Mouse (Mus musculus): ENCODE results near the gene Mmrn2. TPM values are rescaled to one million over a fixed set of nuclear protein-coding genes. Genes with fewer than 3 reads are reported as not detected.

The Mmrn2 gene
- polyA plus RNA-seq, 1 experiment from 2014 or later: 29.2 TPM

GRCm38 (mm10) chr14:34445348-34445747 is 70.1 kb downstream of the Mmrn2 start:
- Histone ChIP-seq H3K27ac (replicated peaks) (no peak overlapping the region), H3K4me1 (peaks cover 51% of the 10 kb centered on the region), H3K4me3 (no peak overlapping the region), H3K9ac (no peak overlapping the region), H3K36me3 (peaks cover 61% of the 10 kb centered on the region), H3K27me3 (replicated peaks) (no peaks in the 10 kb centered on the region), H3K9me3 (no peaks in the 10 kb centered on the region), H3K4me2 (no peak overlapping the region)
- 87% methylated on average over 3 of the region's 3 CpGs for whole genome bisulfite sequencing
- no peak for ATAC-seq (ENCODE audit: extremely low read depth, insufficient number of reproducible peaks, low FRiP score, low TSS enrichment)

GRCm38 (mm10) chr14:34446624-34447023 is 71.4 kb downstream of the Mmrn2 start:
- H3K27ac ChIP-seq (replicated peaks): no peak overlapping the region
- no peaks in the 10 kb centered on the region for H3K9me3 ChIP-seq
- no peak overlapping the region for H3K4me2 ChIP-seq
- peaks cover 44% of the 10 kb centered on the region for H3K4me1 ChIP-seq
- no peak overlapping the region for H3K9ac ChIP-seq
- ATAC-seq (ENCODE audit: extremely low read depth, insufficient number of reproducible peaks, low FRiP score, low TSS enrichment): no peak
- no peaks in the 10 kb centered on the region for H3K27me3 ChIP-seq (replicated peaks)
- H3K36me3 ChIP-seq: peaks cover 52% of the 10 kb centered on the region
- no peak overlapping the region for H3K4me3 ChIP-seq
- 92% methylated on average over 6 of the region's 6 CpGs for WGBS

- no peak overlapping the region for H3K27ac ChIP-seq (replicated peaks)
Measured at GRCm38 (mm10) chr14:34447659-34448058, 72.4 kb downstream of the Mmrn2 start.

GRCm38 (mm10) chr14:34448398-34448797 is 73.1 kb downstream of the Mmrn2 start:
- no peak overlapping the region for H3K4me2 ChIP-seq
- H3K4me1 ChIP-seq: peaks cover 43% of the 10 kb centered on the region
- no peak overlapping the region for H3K9ac ChIP-seq
- no peak overlapping the region for H3K27ac ChIP-seq (replicated peaks)
- H3K36me3 ChIP-seq: peaks cover 37% of the 10 kb centered on the region
- no peak overlapping the region for H3K4me3 ChIP-seq
- H3K27me3 ChIP-seq (replicated peaks): no peaks in the 10 kb centered on the region
- no peak for ATAC-seq (ENCODE audit: extremely low read depth, insufficient number of reproducible peaks, low FRiP score, low TSS enrichment)
- no peaks in the 10 kb centered on the region for H3K9me3 ChIP-seq

More at GRCm38 (mm10) chr14:34447659-34448058, 72.4 kb downstream of the Mmrn2 start:
- Histone ChIP-seq H3K36me3 (peaks cover 44% of the 10 kb centered on the region), H3K4me1 (peaks cover 41% of the 10 kb centered on the region), H3K4me3 (no peak overlapping the region), H3K9ac (no peak overlapping the region), H3K9me3 (no peaks in the 10 kb centered on the region), H3K27me3 (replicated peaks) (no peaks in the 10 kb centered on the region), H3K4me2 (no peak overlapping the region)
- WGBS: 75% methylated on average over 4 of the region's 4 CpGs
- ATAC-seq (ENCODE audit: extremely low read depth, insufficient number of reproducible peaks, low FRiP score, low TSS enrichment): no peak

- Histone ChIP-seq H3K9me3 (no peaks in the 10 kb centered on the region), H3K36me3 (peaks cover 33% of the 10 kb centered on the region), H3K4me3 (no peak overlapping the region), H3K9ac (no peak overlapping the region), H3K4me2 (no peak overlapping the region), H3K27ac (replicated peaks) (no peak overlapping the region), H3K4me1 (peaks cover 49% of the 10 kb centered on the region), H3K27me3 (replicated peaks) (no peaks in the 10 kb centered on the region)
- ATAC-seq (ENCODE audit: extremely low read depth, insufficient number of reproducible peaks, low FRiP score, low TSS enrichment): no peak
- 55% methylated on average over 9 of the region's 9 CpGs for WGBS
Measured at GRCm38 (mm10) chr14:34449807-34450206, 74.5 kb downstream of the Mmrn2 start.

- peaks cover 47% of the 10 kb centered on the region for H3K4me1 ChIP-seq
- no peak overlapping the region for H3K4me3 ChIP-seq
- no peak overlapping the region for H3K4me2 ChIP-seq
- no peaks in the 10 kb centered on the region for H3K27me3 ChIP-seq (replicated peaks)
- ATAC-seq (ENCODE audit: extremely low read depth, insufficient number of reproducible peaks, low FRiP score, low TSS enrichment): no peak
- H3K36me3 ChIP-seq: peaks cover 30% of the 10 kb centered on the region
- 71% methylated on average over 5 of the region's 5 CpGs for WGBS
- H3K9ac ChIP-seq: no peak overlapping the region
- H3K27ac ChIP-seq (replicated peaks): no peak overlapping the region
- H3K9me3 ChIP-seq: no peaks in the 10 kb centered on the region
Measured at GRCm38 (mm10) chr14:34450451-34450850, 75.2 kb downstream of the Mmrn2 start.

DNA sequence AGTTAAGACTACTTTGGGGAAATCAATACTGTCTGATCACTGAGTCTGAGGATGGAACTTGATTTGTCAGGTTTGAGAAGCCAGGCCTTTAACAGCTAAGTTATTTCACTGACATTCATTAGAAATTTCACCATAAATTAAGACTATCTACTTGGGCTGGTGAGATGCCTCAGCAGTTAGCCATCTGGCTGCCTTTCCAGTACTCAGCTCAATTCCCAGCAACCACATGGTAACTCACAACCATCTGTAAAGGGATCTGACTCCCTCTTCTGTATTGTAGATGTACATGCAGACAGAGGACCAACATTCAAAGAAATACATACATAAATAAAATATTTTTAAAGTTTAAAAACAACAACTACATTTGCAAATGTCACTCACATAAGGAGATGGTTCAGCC is 76.6 kb downstream of the Mmrn2 start:
- no peak overlapping the region for H3K4me2 ChIP-seq
- no peak for ATAC-seq (ENCODE audit: extremely low read depth, insufficient number of reproducible peaks, low FRiP score, low TSS enrichment)
- H3K36me3 ChIP-seq: peaks cover 20% of the 10 kb centered on the region
- H3K27me3 ChIP-seq (replicated peaks): no peaks in the 10 kb centered on the region
- no peak overlapping the region for H3K27ac ChIP-seq (replicated peaks)
- H3K4me3 ChIP-seq: no peak overlapping the region
- peaks cover 47% of the 10 kb centered on the region for H3K4me1 ChIP-seq
- H3K9me3 ChIP-seq: no peaks in the 10 kb centered on the region
- H3K9ac ChIP-seq: no peak overlapping the region

DNA sequence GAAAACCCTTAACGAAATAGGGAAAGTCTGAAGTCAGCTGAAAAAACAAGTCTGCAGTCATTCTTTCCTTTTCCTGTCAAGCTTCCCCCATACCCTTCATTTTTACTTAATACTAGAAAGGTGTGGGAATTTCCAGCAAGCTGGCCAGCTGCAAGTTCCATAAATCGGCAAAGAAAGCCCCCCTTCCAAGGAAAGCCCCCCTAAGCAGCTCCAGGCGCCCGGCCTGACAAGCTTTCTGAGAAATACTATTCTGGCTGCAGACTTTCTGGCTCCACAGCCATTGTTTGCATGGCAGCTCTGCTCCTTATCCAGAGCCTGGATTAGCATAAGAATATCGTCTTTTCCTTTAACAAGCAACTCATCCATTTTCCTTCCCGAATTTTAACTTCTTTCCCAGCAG is 78.4 kb downstream of the Mmrn2 start:
- ATAC-seq (ENCODE audit: extremely low read depth, insufficient number of reproducible peaks, low FRiP score, low TSS enrichment): no peak
- peak overlapping the region; percentile 80 for H3K27ac ChIP-seq (replicated peaks)
- no peaks in the 10 kb centered on the region for H3K9me3 ChIP-seq
- H3K4me1 ChIP-seq: peaks cover 50% of the 10 kb centered on the region
- peaks cover 23% of the 10 kb centered on the region for H3K36me3 ChIP-seq
- H3K27me3 ChIP-seq (replicated peaks): no peaks in the 10 kb centered on the region
- peak overlapping the region; percentile 30; the same call in 1 of the 2 replicates for H3K4me2 ChIP-seq
- 34% methylated on average over 6 of the region's 6 CpGs for WGBS
- peak overlapping the region; percentile 54; the same call in 1 of the 2 replicates for H3K9ac ChIP-seq
- H3K4me3 ChIP-seq: no peak overlapping the region

Other genes starting within 250 kb of the Mmrn2 start
- gene Npy4r, start 223.0 kb upstream of the Mmrn2 start, polyA plus RNA-seq (2015; fragmentation: Nextera tagmentation; extraction: Ambion mirVana): 0.07 and 0.08 TPM in 2 replicates
- 0.08 and 0.28 TPM in 2 replicates for gene Gprin2, start 173.8 kb upstream of the Mmrn2 start, polyA plus RNA-seq (2015; fragmentation: Nextera tagmentation; extraction: Ambion mirVana)
- gene Syt15, start 155.9 kb upstream of the Mmrn2 start, polyA plus RNA-seq (2015; fragmentation: Nextera tagmentation; extraction: Ambion mirVana): 0.18 and 0.27 TPM in 2 replicates
- gene Shld2, start 65.0 kb upstream of the Mmrn2 start, polyA plus RNA-seq (2015; fragmentation: Nextera tagmentation; extraction: Ambion mirVana): 5.9 and 7.3 TPM in 2 replicates
- gene Glud1, start 64.7 kb upstream of the Mmrn2 start, polyA plus RNA-seq (2015; fragmentation: Nextera tagmentation; extraction: Ambion mirVana): 56.0 and 56.9 TPM in 2 replicates
- not detected in 2 replicates for gene Fam25c, start 20.0 kb upstream of the Mmrn2 start, polyA plus RNA-seq (2015; fragmentation: Nextera tagmentation; extraction: Ambion mirVana)
- 2.9 and 3.2 TPM in 2 replicates for gene Sncg, start 676 bp upstream of the Mmrn2 start, polyA plus RNA-seq (2015; fragmentation: Nextera tagmentation; extraction: Ambion mirVana)
- 37.1 and 37.4 TPM in 2 replicates for gene Bmpr1a, start 127.9 kb downstream of the Mmrn2 start, polyA plus RNA-seq (2015; fragmentation: Nextera tagmentation; extraction: Ambion mirVana)
- gene 9230112D13Rik, start 147.3 kb downstream of the Mmrn2 start, polyA plus RNA-seq (2015; fragmentation: Nextera tagmentation; extraction: Ambion mirVana): not detected in 2 replicates
- 226 and 249 TPM in 2 replicates for gene Ldb3, start 213.2 kb downstream of the Mmrn2 start, polyA plus RNA-seq (2015; fragmentation: Nextera tagmentation; extraction: Ambion mirVana)
- 4.8 and 5.8 TPM in 2 replicates for gene Opn4, start 224.7 kb downstream of the Mmrn2 start, polyA plus RNA-seq (2015; fragmentation: Nextera tagmentation; extraction: Ambion mirVana)

Data from heart, embryonic 13.5 days (tissue).